Mouse (Mus musculus): ENCODE measurements around the gene Zfp296.

Zfp296 gene

DNA sequence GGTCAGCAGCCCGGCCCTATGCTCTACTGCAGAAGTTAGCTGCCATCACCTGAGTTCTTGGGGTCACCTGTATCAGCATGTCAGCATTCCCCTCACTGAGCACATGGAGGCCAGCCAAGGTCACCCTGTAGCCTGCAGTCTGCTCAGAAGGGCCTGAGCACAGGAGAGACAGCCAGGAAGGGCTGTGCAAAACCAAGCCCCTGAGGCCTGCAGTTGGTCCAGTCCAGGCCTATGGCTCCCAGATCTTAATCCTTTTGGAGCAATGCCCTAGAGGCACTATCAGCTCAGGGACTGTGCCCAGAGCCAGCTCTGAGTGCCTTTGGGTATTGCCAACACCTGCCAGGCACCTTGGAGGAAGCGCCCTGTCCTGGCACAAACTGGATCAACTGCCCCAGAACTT is 20.0 kb upstream of the Zfp296 start:
- no peaks in the 10 kb centered on the region for H3K36me3 ChIP-seq (ENCODE audit: control insufficient read depth, insufficient read depth, low read length, poor library complexity, severe bottlenecking)
- no peak for DNase-seq (ENCODE audit: low read depth, low spot score)
- H3K27me3 ChIP-seq (ENCODE audit: control insufficient read depth, insufficient read depth, low read length, poor library complexity, severe bottlenecking) = no peaks in the 10 kb centered on the region

DNA sequence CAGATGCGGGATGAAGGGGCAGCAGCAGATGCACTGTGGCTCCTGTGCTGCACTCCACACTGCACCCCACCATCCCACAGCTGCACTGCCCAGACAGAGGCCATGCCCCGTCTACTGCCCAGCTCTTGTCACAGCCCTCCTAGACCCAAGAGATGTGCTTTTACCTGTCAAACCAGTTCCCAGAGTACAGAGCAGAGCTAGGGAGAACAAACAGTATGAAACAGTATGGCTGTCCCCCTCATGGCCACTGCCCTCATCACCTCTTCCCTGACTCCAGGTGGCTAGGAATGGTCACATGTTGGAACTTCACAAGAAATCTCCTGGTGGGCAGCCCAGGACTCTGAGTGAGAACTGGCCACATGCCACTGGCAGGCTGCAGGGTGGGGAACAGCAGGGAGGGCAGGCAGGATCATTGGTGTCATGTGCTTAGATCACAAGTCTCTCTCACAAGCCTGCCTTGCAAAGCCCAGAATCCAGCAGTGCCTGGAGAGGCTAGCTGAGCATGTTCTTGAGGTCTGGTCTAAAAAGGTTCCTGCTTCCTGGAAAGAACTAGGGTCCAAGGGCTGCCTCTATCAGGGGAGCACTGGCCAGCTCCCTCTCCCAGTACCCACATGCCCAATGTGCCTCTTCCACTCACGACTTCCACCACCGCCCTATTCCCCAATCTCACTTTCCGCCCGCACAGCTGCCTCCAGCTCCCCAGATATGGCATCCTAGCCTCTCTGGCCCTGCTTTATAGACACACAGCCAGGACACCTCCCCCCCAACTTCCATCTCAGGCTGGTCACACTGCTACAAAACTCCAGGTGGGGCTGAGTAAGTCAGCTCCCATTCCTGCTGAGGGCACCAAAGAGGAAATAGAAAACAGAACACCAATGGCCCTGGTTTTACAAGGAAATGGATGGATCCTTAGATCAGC is 18.8 kb upstream of the Zfp296 start:
- H3K36me3 ChIP-seq (ENCODE audit: control insufficient read depth, insufficient read depth, low read length, poor library complexity, severe bottlenecking) = no peaks in the 10 kb centered on the region
- no peak for DNase-seq (ENCODE audit: low read depth, low spot score)
- H3K27me3 ChIP-seq (ENCODE audit: control insufficient read depth, insufficient read depth, low read length, poor library complexity, severe bottlenecking) = no peaks in the 10 kb centered on the region

DNA sequence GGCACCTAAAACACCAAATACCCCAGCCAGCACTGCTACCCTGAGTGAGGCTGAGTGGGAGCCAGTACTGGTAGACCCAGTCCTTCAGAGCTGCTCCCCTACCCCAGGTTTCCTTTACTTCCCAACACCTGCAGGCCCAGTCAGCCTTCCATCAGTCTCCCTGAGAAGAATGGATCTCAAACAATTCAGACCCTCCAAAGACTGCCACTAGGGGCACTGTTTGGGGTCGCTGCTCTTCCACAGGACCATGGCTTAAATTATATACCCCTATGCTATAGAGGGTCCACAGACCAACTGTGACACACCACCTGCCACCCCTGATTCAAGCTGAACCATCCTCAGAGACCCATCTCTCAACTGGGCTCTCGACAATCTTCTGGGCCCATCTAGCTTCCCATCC is 18.1 kb upstream of the Zfp296 start:
- no peaks in the 10 kb centered on the region for H3K27me3 ChIP-seq (ENCODE audit: control insufficient read depth, insufficient read depth, low read length, poor library complexity, severe bottlenecking)
- peak; percentile 60 for DNase-seq (ENCODE audit: low read depth, low spot score)
- H3K36me3 ChIP-seq (ENCODE audit: control insufficient read depth, insufficient read depth, low read length, poor library complexity, severe bottlenecking) = no peaks in the 10 kb centered on the region

- H3K36me3 ChIP-seq (ENCODE audit: control insufficient read depth, insufficient read depth, low read length, poor library complexity, severe bottlenecking) = peaks cover 6% of the 10 kb centered on the region
- DNase-seq (ENCODE audit: low read depth, low spot score) = no peak
- H3K27me3 ChIP-seq (ENCODE audit: control insufficient read depth, insufficient read depth, low read length, poor library complexity, severe bottlenecking) = no peaks in the 10 kb centered on the region
Measured at GRCm38 (mm10) chr7:19560491-19561260, 16.4 kb upstream of the Zfp296 start.

- H3K27me3 ChIP-seq (ENCODE audit: control insufficient read depth, insufficient read depth, low read length, poor library complexity, severe bottlenecking) = no peaks in the 10 kb centered on the region
- peaks cover 6% of the 10 kb centered on the region for H3K36me3 ChIP-seq (ENCODE audit: control insufficient read depth, insufficient read depth, low read length, poor library complexity, severe bottlenecking)
- no peak for DNase-seq (ENCODE audit: low read depth, low spot score)
Measured at GRCm38 (mm10) chr7:19561431-19561764, 15.7 kb upstream of the Zfp296 start.

- peak; percentile 95 for DNase-seq (ENCODE audit: low read depth, low spot score)
- Histone ChIP-seq H3K27me3 (ENCODE audit: control insufficient read depth, insufficient read depth, low read length, poor library complexity, severe bottlenecking) (no peaks in the 10 kb centered on the region), H3K36me3 (ENCODE audit: control insufficient read depth, insufficient read depth, low read length, poor library complexity, severe bottlenecking) (peaks cover 6% of the 10 kb centered on the region)
Measured at GRCm38 (mm10) chr7:19561765-19562642, 15.1 kb upstream of the Zfp296 start.

DNA sequence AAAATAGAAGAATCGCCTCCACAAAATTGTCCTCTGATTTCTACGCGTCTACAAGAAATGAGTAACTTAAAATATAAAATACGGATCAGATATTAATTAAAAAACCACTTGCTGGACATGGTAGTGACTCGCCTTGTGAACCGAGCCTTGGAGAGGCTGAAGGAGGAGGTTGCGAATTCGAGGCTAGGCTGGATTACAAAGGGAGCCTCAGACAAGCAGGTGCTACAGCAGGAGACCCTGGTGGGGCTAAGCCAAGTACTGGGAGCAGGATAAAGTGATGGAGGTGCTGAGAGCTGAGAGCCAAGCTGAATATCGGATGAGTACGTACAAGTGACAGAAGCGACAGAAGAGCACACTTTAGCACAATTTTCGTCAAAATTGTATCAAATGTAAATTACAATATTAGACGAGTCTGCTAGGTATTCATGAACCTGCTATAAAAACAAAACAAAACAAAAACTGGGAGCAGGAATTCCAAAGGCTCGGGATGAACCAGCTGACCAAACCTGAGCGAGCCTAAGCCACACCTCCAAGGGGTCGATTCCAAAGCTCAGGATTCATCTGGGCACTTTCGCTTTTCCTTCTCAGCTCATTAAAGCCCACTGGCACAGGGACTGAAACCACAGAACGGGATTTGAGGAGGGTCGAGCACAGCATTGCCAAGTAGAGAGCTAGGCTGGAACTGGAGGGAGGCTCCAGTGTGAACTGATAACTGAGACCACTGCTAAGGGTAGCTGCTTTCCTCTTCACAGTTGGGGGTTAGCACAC is 14.3 kb upstream of the Zfp296 start, which contains the start of gene Ppp1r37:
Ppp1r37 (minus strand) TSS at position 434 of the 768 bp plus-strand sequence.
- H3K27me3 ChIP-seq (ENCODE audit: control insufficient read depth, insufficient read depth, low read length, poor library complexity, severe bottlenecking) = no peaks in the 10 kb centered on the region
- no peak for DNase-seq (ENCODE audit: low read depth, low spot score)
- peaks cover 6% of the 10 kb centered on the region for H3K36me3 ChIP-seq (ENCODE audit: control insufficient read depth, insufficient read depth, low read length, poor library complexity, severe bottlenecking)

GRCm38 (mm10) chr7:19563884-19564283 is 13.2 kb upstream of the Zfp296 start:
- DNase-seq (ENCODE audit: low read depth, low spot score) = no peak
- Histone ChIP-seq H3K36me3 (ENCODE audit: control insufficient read depth, insufficient read depth, low read length, poor library complexity, severe bottlenecking) (peaks cover 8% of the 10 kb centered on the region), H3K27me3 (ENCODE audit: control insufficient read depth, insufficient read depth, low read length, poor library complexity, severe bottlenecking) (no peaks in the 10 kb centered on the region)

GRCm38 (mm10) chr7:19564455-19564854 is 12.6 kb upstream of the Zfp296 start:
- Histone ChIP-seq H3K27me3 (ENCODE audit: control insufficient read depth, insufficient read depth, low read length, poor library complexity, severe bottlenecking) (no peaks in the 10 kb centered on the region), H3K36me3 (ENCODE audit: control insufficient read depth, insufficient read depth, low read length, poor library complexity, severe bottlenecking) (peaks cover 8% of the 10 kb centered on the region)
- peak; percentile 52 for DNase-seq (ENCODE audit: low read depth, low spot score)

GRCm38 (mm10) chr7:19565803-19566202 is 11.3 kb upstream of the Zfp296 start:
- DNase-seq (ENCODE audit: low read depth, low spot score) = no peak
- Histone ChIP-seq H3K36me3 (ENCODE audit: control insufficient read depth, insufficient read depth, low read length, poor library complexity, severe bottlenecking) (peaks cover 8% of the 10 kb centered on the region), H3K27me3 (ENCODE audit: control insufficient read depth, insufficient read depth, low read length, poor library complexity, severe bottlenecking) (no peaks in the 10 kb centered on the region)

- peaks cover 8% of the 10 kb centered on the region for H3K36me3 ChIP-seq (ENCODE audit: control insufficient read depth, insufficient read depth, low read length, poor library complexity, severe bottlenecking)
- no peak for DNase-seq (ENCODE audit: low read depth, low spot score)
- H3K27me3 ChIP-seq (ENCODE audit: control insufficient read depth, insufficient read depth, low read length, poor library complexity, severe bottlenecking) = no peaks in the 10 kb centered on the region
Measured at GRCm38 (mm10) chr7:19567426-19567825, 9.7 kb upstream of the Zfp296 start.

- Histone ChIP-seq H3K27me3 (ENCODE audit: control insufficient read depth, insufficient read depth, low read length, poor library complexity, severe bottlenecking) (no peaks in the 10 kb centered on the region), H3K36me3 (ENCODE audit: control insufficient read depth, insufficient read depth, low read length, poor library complexity, severe bottlenecking) (peaks cover 5% of the 10 kb centered on the region)
- no peak for DNase-seq (ENCODE audit: low read depth, low spot score)
Measured at GRCm38 (mm10) chr7:19569647-19570046, 7.4 kb upstream of the Zfp296 start.

DNA sequence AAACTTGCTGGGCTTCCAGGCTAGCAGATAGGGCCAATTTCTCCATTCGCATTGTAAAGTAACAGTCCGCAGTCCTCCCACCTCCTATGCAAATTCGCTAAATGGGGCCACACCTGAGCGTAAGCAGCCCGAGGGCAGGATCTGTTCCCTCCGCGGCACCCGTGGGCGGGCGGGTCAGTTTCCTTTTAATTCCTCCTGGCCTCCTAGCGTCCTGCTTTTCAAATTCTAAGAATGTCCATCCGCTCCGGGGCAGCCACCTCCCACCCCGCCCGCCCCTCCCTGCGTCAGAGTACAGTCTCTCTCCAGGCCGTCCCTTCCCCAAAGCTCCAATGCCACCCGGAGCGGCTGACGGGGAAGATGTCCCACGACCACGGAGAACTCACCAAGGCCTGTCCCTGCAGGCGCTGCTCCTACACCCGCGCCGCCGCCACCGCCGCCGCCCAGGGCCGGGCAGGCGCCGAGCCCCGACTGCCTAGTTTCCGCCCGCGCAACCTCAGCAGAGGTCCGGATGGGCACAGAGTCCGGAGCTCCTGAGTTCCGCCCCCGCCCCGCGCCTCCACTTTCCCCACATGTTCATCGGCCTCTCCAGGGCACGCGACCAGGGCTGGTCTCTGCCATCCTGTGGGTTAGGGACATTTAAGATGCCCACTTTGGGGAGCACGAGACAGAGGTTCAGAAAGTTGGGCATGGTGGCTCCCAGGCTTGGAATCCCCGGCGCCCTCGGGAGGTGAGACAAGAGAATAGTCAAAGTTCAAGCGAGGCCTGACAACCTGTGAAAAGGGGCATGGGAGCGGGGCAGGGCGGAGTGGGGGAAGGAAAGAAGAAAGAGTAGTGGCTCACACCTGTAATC is 3.9 kb upstream of the Zfp296 start:
- DNase-seq (ENCODE audit: low read depth, low spot score) = peak; percentile 85
- Histone ChIP-seq H3K27me3 (ENCODE audit: control insufficient read depth, insufficient read depth, low read length, poor library complexity, severe bottlenecking) (no peaks in the 10 kb centered on the region), H3K36me3 (ENCODE audit: control insufficient read depth, insufficient read depth, low read length, poor library complexity, severe bottlenecking) (peaks cover 2% of the 10 kb centered on the region; the same call in 1 of the 2 replicates)
